Mouse (Mus musculus) midbrain, embryonic 12.5 days (tissue): Measurements from ENCODE around the gene Ube2g2. TPM values are rescaled to one million over a fixed set of nuclear protein-coding genes. Genes with fewer than 3 reads are reported as not detected.

Source experiments
- ATAC-seq: fragments of 200-750 bp; cut with Nextera tagmentation; 2 replicates; pipeline ENCODE4 v1.8.0; 2017; ENCODE audit warnings: low read depth, moderate TSS enrichment, moderate library complexity; ENCODE audit not compliant: low FRiP score
- H3K27ac ChIP-seq: fragments of 300-500 bp; sonication (generic); replicated peaks from 2 replicates; pipeline ENCODE4 v1.5.1; 2016; ENCODE audit warnings: mild to moderate bottlenecking
- H3K27me3 ChIP-seq: fragments of 300-500 bp; sonication (generic); 2 replicates; pipeline ENCODE4 v1.6.1; 2016; ENCODE audit warnings: mild to moderate bottlenecking
- H3K36me3 ChIP-seq: fragments of 300-500 bp; sonication (generic); 2 replicates; pipeline ENCODE4 v1.6.1; 2016
- H3K4me1 ChIP-seq: fragments of 300-500 bp; sonication (generic); 2 replicates; pipeline ENCODE4 v1.6.1; 2016
- H3K4me2 ChIP-seq: fragments of 300-500 bp; sonication (generic); replicated peaks from 2 replicates; pipeline ENCODE4 v1.6.1; 2016; ENCODE audit warnings: mild to moderate bottlenecking, moderate library complexity
- H3K4me3 ChIP-seq: fragments of 300-500 bp; sonication (generic); 2 replicates; pipeline ENCODE4 v1.5.1; 2016; ENCODE audit warnings: mild to moderate bottlenecking
- H3K9ac ChIP-seq: fragments of 300-500 bp; sonication (generic); replicated peaks from 2 replicates; pipeline ENCODE4 v1.6.1; 2016; ENCODE audit warnings: mild to moderate bottlenecking, moderate library complexity
- H3K9me3 ChIP-seq: fragments of 300-500 bp; sonication (generic); 2 replicates; pipeline ENCODE4 v1.6.1; 2016; ENCODE audit warnings: mild to moderate bottlenecking
- WGBS: fragments of 180-500 bp; shearing (Covaris S2); methylation state at CpG from one replicate; pipeline ENCODE4 v1.1.7; 2016; 5-methylcytosine and 5-hydroxymethylcytosine counted together
- polyA plus RNA-seq: library from polyadenylated mRNA; unstranded; fragments of >200 nt; fragmentation: Nextera tagmentation; extraction: Ambion mirVana; gene quantifications from 2 replicates; pipeline ENCODE4 v1.2.1, GENCODE M21; 2016

Gene Ube2g2
- polyA plus RNA-seq, 1 experiment from 2014 or later = 84.2 TPM

DNA sequence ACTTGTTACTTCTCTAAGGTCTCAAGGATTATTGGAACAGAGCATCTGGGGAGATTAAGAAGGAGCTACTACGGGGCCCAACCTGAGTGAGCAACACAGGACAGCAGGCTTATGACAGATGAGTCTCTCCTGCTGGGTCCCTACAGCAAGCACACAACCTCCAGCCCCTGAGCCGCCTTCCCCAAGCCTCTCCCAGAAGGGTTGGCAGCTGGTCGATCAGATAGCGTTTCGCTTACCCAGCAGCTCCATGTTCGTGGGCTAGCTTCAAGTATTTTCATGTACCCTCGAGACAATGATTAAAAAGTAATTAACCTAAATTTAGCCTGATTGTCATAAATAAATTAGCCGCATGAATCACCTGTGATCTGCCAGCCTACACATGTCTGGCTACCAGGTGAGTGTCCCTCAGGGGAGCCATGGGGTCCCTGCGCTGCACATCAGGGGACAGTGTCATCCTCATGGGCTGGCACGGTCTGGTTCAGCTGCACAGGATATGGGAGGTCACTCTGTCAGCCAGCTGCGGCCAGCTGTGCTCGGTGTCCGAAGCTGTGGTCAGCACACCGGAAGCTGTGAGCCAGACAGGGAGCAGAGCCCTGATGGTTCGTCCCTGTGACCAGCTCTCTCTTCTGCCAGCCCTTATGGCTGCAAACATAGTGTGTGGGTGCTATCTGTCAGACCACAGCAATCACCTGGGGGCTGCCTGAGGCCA lies 36.4 kb downstream of the Ube2g2 start:
- Histone ChIP-seq H3K4me1 (no peaks in the 10 kb centered on the region), H3K4me2 (no peak overlapping the region), H3K27ac (no peak overlapping the region), H3K9me3 (no peaks in the 10 kb centered on the region), H3K4me3 (no peak overlapping the region), H3K9ac (no peak overlapping the region), H3K27me3 (no peaks in the 10 kb centered on the region), H3K36me3 (no peaks in the 10 kb centered on the region)
- no peak for ATAC-seq
- WGBS = 80% methylated on average over 15 of the region's 15 CpGs

DNA sequence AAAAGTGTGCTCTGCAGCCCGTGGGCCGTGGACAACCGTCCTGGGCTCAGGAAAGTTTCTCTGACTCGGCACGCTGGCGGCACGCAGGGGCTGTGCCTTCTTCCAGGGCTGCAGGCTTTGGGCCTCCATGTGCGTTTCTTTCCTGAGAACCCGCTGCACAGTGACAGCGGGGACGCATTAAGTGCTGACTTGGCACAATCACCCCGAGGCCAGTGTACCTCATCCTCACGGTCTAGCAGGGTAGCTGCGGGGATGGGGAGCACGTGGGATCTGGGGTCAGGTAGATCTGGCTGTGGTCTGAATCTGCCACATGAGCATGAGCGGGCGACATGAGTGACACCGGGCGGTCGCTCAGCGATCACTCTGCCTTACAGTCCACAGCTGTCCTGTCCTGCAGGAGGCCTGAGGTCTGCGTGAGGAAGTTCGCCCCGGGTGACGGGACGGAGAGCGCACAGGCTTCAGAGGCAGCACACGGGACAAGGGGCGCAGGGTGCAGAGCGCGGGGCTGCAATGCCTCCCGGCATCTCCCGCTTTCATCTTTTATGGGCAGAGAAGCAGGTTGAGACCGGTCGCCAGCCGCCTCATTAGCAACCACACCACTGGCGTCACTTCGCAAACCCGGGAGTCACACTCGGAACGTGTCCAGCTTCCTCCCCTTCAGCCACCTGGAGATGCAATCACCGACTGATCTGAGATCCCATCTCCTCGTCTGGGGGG lies 42.0 kb downstream of the Ube2g2 start:
- no peaks in the 10 kb centered on the region for H3K27me3 ChIP-seq
- H3K4me2 ChIP-seq = no peak overlapping the region
- no peaks in the 10 kb centered on the region for H3K9me3 ChIP-seq
- ATAC-seq = no peak
- no peak overlapping the region for H3K27ac ChIP-seq
- no peaks in the 10 kb centered on the region for H3K4me1 ChIP-seq
- WGBS = 62% methylated on average over 43 of the region's 43 CpGs
- no peak overlapping the region for H3K9ac ChIP-seq
- H3K36me3 ChIP-seq = no peaks in the 10 kb centered on the region
- H3K4me3 ChIP-seq = no peak overlapping the region

DNA sequence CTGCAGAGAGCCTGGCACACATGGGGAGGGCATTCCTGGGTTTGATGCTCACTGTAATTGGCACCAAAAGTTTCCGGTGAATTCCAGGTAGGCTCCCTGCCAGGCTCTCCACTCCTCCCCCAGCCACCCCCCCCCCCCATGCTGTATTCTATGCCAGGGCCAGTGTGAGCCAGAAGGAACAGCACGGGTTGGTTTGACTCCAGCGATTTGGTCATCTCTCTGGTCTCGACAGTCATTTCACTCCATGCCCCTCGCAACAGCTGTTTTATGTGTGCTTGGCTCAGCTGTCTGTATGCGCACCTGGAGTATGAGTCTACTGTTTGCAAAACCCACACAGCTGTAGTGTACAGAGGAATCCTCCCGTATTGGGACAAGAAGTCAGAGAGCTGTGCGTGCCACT lies 44.3 kb downstream of the Ube2g2 start:
- Histone ChIP-seq H3K4me1 (no peaks in the 10 kb centered on the region), H3K4me2 (no peak overlapping the region), H3K9me3 (no peaks in the 10 kb centered on the region), H3K27me3 (no peaks in the 10 kb centered on the region), H3K36me3 (no peaks in the 10 kb centered on the region), H3K27ac (no peak overlapping the region), H3K4me3 (no peak overlapping the region), H3K9ac (no peak overlapping the region)
- no peak for ATAC-seq
- WGBS = 85% methylated on average over 8 of the region's 8 CpGs

DNA sequence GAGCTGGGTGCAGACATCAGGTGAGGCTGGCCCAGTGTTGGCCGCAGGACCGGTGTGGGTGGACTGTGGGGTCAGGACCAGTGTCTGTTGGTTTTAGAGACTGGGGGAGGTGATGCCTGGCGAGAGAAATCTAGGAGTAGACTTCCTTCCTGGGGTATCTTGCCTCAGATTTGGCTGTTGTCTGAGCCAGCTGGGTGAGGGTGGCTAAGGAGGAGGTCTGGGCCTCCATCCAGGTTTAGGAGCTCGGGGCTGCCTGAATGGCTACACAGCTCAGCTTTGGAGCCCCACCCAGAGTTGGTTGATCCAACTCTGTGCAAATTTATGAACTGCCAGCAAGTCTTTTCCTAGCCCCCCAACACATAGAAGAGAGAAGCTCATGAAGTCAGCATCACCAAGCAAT lies 45.3 kb downstream of the Ube2g2 start:
- WGBS = 89% methylated on average over 4 of the region's 4 CpGs

DNA sequence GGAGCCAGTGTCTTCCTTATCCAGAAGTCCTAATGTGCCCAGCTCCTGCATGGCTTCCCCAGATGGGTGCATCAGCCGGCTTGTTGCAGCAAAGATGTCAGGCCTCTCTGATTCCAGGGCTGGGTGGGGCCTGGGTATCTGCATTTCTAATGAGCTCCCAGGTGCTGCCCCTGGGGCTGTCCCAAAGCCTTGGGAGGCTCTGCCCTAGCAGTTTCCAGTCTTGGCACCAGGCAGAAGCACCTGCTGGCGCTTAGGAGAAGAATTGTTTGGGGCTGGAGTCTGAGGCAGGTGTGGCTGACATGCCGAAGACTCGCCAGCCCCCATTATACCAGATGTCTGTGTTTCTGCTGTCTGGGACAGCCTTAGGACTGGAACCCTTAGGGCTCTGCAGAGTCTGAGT lies 48.6 kb downstream of the Ube2g2 start:
- WGBS = 70% methylated on average over 4 of the region's 4 CpGs
- no peak overlapping the region for H3K4me2 ChIP-seq
- H3K36me3 ChIP-seq = no peaks in the 10 kb centered on the region
- H3K9ac ChIP-seq = no peak overlapping the region
- 0 out of 2 replicates have a peak, but pooled peaks cover 6% of the 10 kb centered on the region for H3K4me1 ChIP-seq
- no peak overlapping the region for H3K27ac ChIP-seq
- H3K4me3 ChIP-seq = no peak overlapping the region
- ATAC-seq = no peak
- peaks cover 3% of the 10 kb centered on the region for H3K27me3 ChIP-seq
- H3K9me3 ChIP-seq = no peaks in the 10 kb centered on the region

More for the DNA sequence above, 45.3 kb downstream of the Ube2g2 start:
- Histone ChIP-seq H3K27ac (no peak overlapping the region), H3K4me3 (no peak overlapping the region), H3K9ac (no peak overlapping the region), H3K27me3 (no peaks in the 10 kb centered on the region), H3K4me1 (no peaks in the 10 kb centered on the region), H3K9me3 (no peaks in the 10 kb centered on the region), H3K4me2 (no peak overlapping the region), H3K36me3 (no peaks in the 10 kb centered on the region)
- no peak for ATAC-seq

DNA sequence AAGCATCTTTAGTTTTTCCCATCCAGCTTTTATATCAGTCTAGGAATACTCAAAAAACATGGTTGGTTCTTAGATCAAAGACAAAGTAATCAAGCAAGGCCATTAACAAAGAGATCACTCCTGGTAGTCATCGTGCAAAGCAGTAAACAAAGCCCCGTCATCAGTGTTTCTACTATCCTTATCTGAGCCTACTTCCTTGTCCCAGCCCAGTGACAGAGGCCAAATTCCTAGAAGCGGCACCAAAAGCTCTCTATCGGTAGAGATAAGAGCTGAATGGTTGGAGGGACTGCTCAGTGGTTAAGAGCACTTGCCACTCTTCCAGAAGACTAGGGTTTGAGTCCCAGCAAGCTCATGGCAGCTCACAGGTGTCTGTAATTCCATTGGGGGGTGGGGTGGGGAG lies 49.4 kb downstream of the Ube2g2 start:
- 0 out of 2 replicates have a peak, but pooled peaks cover 6% of the 10 kb centered on the region for H3K4me1 ChIP-seq
- H3K4me2 ChIP-seq = no peak overlapping the region
- H3K27ac ChIP-seq = no peak overlapping the region
- ATAC-seq = no peak
- H3K9me3 ChIP-seq = no peaks in the 10 kb centered on the region
- H3K9ac ChIP-seq = no peak overlapping the region
- no peak overlapping the region for H3K4me3 ChIP-seq
- peaks cover 11% of the 10 kb centered on the region for H3K27me3 ChIP-seq
- H3K36me3 ChIP-seq = no peaks in the 10 kb centered on the region
- WGBS = 91% methylated on average over 4 of the region's 4 CpGs

DNA sequence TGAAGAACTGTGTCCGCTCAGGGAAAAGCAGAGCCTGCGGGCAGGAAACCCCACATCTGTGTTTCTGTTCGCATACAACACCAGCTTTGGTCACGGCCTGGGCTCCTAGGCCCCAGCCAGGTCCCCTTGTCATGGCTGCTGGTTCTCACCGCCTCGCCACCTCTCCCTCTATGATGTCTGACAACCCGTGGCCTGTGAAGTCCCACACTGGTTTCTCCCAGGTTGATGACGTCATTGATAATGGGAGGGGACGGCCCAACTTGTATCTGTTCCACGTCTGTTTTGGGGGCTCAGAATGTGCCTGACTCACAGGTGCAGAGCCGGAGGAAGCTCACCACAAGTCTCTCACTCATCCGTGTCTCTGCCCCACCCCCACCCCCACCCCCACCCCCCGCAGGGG lies 51.7 kb downstream of the Ube2g2 start:
- Histone ChIP-seq H3K4me3 (no peak overlapping the region), H3K27ac (no peak overlapping the region), H3K27me3 (peaks cover 33% of the 10 kb centered on the region), H3K36me3 (no peaks in the 10 kb centered on the region), H3K4me2 (no peak overlapping the region), H3K9ac (no peak overlapping the region), H3K9me3 (no peaks in the 10 kb centered on the region), H3K4me1 (peaks cover 20% of the 10 kb centered on the region)
- WGBS = 59% methylated on average over 13 of the region's 13 CpGs
- no peak for ATAC-seq

DNA sequence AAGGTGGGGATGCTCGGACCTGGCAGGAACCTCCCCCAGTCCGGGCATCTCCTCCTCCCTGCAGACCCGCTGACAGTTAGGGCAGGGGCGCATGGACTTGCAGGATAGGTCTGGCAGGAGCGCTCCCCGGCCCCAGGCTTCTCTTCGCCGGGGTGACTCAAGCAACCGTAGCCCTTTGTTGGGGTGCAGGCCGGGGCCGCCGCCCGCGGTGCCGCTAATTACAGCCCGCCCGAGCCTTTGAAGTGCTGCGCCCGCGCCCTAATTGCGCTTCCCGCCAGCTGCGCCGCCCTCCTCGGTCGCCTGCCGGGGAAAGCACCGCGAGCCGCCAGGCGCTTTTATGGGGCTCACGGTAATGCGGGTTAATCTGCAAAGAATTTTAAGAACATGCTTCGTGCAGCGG lies 55.5 kb downstream of the Ube2g2 start:
- WGBS = under 1% methylated on average over 35 of the region's 35 CpGs
- Histone ChIP-seq H3K27ac (0 out of 2 replicates have a peak overlapping the region, but pooled peaks have one; percentile 39), H3K9ac (no peak overlapping the region), H3K4me3 (peak overlapping the region; percentile 29), H3K36me3 (no peaks in the 10 kb centered on the region), H3K4me1 (peaks cover 20% of the 10 kb centered on the region), H3K4me2 (peak overlapping the region; percentile 60), H3K27me3 (peaks cover 41% of the 10 kb centered on the region), H3K9me3 (no peaks in the 10 kb centered on the region)
- peak; percentile 66 for ATAC-seq

DNA sequence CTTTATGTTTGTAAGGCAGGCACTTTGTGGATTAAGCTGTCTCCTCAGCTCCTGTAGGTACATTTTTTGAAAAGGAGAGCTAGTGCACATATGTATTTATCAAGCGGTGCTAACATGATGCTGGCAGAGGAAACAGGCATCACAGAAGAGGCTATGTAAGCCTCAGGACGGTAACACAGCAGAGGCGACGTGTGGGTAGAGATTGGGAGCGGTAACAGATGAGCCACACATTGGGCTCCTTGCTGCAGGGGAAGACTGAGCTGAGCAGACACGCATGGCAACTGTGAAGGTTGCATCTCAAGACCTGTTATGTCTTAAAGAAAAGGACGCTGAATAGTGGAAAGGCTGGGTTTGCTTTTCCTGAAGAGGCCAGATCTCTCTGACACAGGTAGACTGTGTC lies 60.9 kb downstream of the Ube2g2 start:
- Histone ChIP-seq H3K4me3 (no peak overlapping the region), H3K27ac (no peak overlapping the region), H3K36me3 (no peaks in the 10 kb centered on the region), H3K9me3 (no peaks in the 10 kb centered on the region), H3K4me2 (no peak overlapping the region), H3K27me3 (peaks cover 51% of the 10 kb centered on the region), H3K9ac (no peak overlapping the region), H3K4me1 (peaks cover 15% of the 10 kb centered on the region)
- WGBS = 81% methylated on average over 7 of the region's 7 CpGs
- ATAC-seq = no peak

DNA sequence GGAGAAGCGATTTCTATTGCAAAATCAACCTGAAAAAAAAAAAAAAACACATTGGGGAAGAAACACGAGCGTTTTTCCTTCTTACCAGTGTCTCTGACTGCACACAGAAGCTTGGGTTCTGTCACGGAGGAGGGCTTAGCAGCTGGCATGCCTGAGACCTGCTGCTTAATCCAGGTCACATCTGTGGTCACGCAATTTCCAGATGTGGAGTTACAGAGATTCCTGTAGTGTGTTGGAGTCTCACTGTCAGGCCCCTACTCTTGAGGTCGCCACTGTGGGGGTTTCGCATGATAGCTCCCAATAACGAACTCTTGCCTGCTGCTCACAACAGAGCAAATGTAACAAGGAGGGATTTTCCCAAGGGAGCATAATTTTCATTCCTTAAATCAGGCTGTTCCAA lies 62.1 kb downstream of the Ube2g2 start:
- Histone ChIP-seq H3K4me3 (no peak overlapping the region), H3K9ac (no peak overlapping the region), H3K4me1 (peaks cover 12% of the 10 kb centered on the region; the same call in 1 of the 2 replicates), H3K36me3 (no peaks in the 10 kb centered on the region), H3K4me2 (no peak overlapping the region), H3K9me3 (no peaks in the 10 kb centered on the region), H3K27ac (no peak overlapping the region), H3K27me3 (peaks cover 51% of the 10 kb centered on the region)
- ATAC-seq = no peak
- WGBS = 37% methylated on average over 8 of the region's 8 CpGs

DNA sequence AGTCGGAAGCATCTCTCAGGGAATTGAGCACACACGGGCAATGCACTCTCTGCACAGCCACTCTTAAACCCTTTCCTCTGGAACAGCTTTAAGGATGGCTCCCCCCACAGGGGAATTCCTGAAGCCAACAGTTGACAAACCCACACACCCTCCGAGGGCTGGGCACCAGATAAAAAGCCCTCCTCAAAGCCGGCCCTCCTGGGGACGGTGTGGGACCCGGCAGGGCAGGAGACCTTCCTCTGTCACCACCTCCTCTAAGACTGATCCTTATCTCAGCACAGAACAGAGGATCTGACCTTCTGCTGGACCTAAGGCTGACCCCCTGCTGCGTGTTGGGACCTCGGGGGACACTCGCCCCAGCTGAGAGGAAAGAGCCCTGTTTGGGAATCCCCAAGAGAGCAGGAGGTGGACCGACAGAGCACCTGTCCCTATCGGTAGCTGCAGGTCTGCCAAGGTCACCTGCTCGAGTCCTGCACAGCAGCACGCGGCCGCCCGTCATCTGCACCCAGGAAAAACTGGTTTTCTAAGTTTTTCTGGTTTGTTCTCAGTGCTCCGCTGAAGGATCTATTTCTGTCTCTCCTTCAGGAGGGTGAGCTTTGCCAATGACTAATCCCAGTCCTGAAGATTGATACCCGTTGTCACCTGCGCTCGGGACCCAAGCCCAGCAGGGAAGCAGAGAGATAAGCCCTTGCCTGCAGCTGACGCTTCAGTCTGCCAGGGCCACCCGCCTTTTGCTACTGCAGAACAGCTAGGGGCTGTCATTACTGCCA lies 64.0 kb downstream of the Ube2g2 start, which contains the start of gene Tspear:
TSS of gene Tspear (plus strand) at position 675 of the 770 bp plus-strand sequence.
- WGBS = 8% methylated on average over 20 of the region's 22 CpGs
- no peaks in the 10 kb centered on the region for H3K9me3 ChIP-seq
- no peak within 1 kb of the TSS for H3K27ac ChIP-seq
- peaks cover 20% of the 10 kb centered on the region for H3K4me1 ChIP-seq
- H3K36me3 ChIP-seq = no peaks in the 10 kb centered on the region
- H3K9ac ChIP-seq = no peak within 1 kb of the TSS
- H3K4me3 ChIP-seq = no peak within 1 kb of the TSS
- H3K4me2 ChIP-seq = no peak within 1 kb of the TSS
- ATAC-seq = no peak
- H3K27me3 ChIP-seq = peaks cover 46% of the 10 kb centered on the region

DNA sequence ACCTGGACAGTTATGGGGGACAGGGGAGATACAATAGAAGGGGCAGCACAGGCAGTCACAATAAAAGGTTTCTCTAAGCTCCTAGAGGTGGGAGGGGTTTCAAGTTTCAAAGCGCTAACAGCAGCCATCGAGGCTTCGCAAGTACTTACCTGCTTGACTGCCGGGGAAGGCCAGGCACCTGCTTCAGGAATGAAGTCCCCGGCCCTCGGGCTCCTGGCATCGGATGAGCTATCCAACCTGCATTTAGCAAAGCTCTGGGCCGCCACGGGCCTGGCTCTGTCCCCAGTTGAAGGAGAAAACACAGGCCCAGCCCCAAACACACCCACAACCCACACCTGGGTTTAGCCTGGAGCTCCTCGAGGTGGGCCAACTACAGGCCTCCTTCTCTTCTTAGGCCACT lies 64.9 kb downstream of the Ube2g2 start:
- Histone ChIP-seq H3K4me3 (no peak overlapping the region), H3K4me2 (no peak overlapping the region), H3K9ac (no peak overlapping the region), H3K4me1 (peaks cover 20% of the 10 kb centered on the region), H3K27me3 (peaks cover 46% of the 10 kb centered on the region), H3K36me3 (no peaks in the 10 kb centered on the region), H3K27ac (no peak overlapping the region), H3K9me3 (no peaks in the 10 kb centered on the region)
- no peak for ATAC-seq
- WGBS = 31% methylated on average over 10 of the region's 10 CpGs
